Mouse (Mus musculus): Measurements from ENCODE around the gene Trrap.

- TF ChIP-seq CTCF (IDR thresholded peaks at IDR 0.05; ENCODE audit: borderline replicate concordance, extremely low read depth, insufficient read depth, insufficient read length) (no peak), POLR2A (IDR thresholded peaks at IDR 0.05; ENCODE audit: borderline replicate concordance, extremely low read depth, insufficient read depth, insufficient read length, poor library complexity, severe bottlenecking) (no peak)
These were observed 64.4 kb downstream of the Trrap start for GRCm38 (mm10) chr5:144831840-144832469.

Measured in brain, embryonic 14.5 days (tissue).